Mouse (Mus musculus): ENCODE results near the gene Itpkb.

GRCm38 (mm10) chr1:180339143-180339542, 8.9 kb downstream of the Itpkb start:
- TF ChIP-seq SIN3A (IDR thresholded peaks at IDR 0.05; ENCODE audit: low read length) (no peak), RAD21 (IDR thresholded peaks at IDR 0.05; ENCODE audit: low read depth, low read length) (no peak), BHLHE40 (IDR thresholded peaks at IDR 0.05; ENCODE audit: borderline replicate concordance, low read depth, low read length) (no peak), POLR2A (IDR thresholded peaks at IDR 0.05; ENCODE audit: control insufficient read depth in 1 of 2, insufficient read depth in 1 of 2, low read depth in 1 of 2, low read length in 2 of 2, poor library complexity in 1 of 2) (no peak)

Data from MEL (cell line).